Mouse (Mus musculus) lung, adult 2 months (tissue): Measurements from ENCODE around the gene Rtp4.

Source experiments
- CTCF ChIP-seq: fragments of 200-500 bp; IDR thresholded peaks from 2 replicates; pipeline ENCODE4 v1.5.1; 2011; ENCODE audit warnings: mild to moderate bottlenecking, low read length, control low read depth; ENCODE audit not compliant: insufficient read depth
- POLR2A ChIP-seq: fragments of 200-500 bp; IDR thresholded peaks from 2 replicates; pipeline ENCODE4 v1.6.1; 2011; ENCODE audit warnings: low read depth, mild to moderate bottlenecking, control low read depth, low read length, borderline replicate concordance; ENCODE audit errors: extremely low read depth

- no peak for TF ChIP-seq CTCF
- no peak for TF ChIP-seq POLR2A
Observed at GRCm38 (mm10) chr16:23659597-23660531, 139.8 kb downstream of the Rtp4 start.
